Mouse (Mus musculus) neural tube, embryonic 15.5 days (tissue): ENCODE measurements around the gene Slain2. TPM values are rescaled to one million over a fixed set of nuclear protein-coding genes. Genes with fewer than 3 reads are reported as not detected.
"Not testable (repeated sequence)": the region's sequence is repeated elsewhere in the genome, so short reads cannot be mapped to it uniquely, and the experiment has no call there.

Experiments
- ATAC-seq: fragments of 200-750 bp; cut with Nextera tagmentation; 2 replicates; pipeline ENCODE4 v1.8.0; 2017; ENCODE audit warnings: mild to moderate bottlenecking, moderate TSS enrichment, moderate library complexity; ENCODE audit not compliant: low FRiP score
- H3K27ac ChIP-seq: fragments of 300-500 bp; sonication (generic); replicated peaks from 2 replicates; pipeline ENCODE4 v1.5.1; 2015; ENCODE audit warnings: mild to moderate bottlenecking, inconsistent platforms
- H3K27me3 ChIP-seq: fragments of 300-500 bp; sonication (generic); replicated peaks from 2 replicates; pipeline ENCODE4 v1.6.1; 2015; ENCODE audit warnings: inconsistent platforms
- H3K36me3 ChIP-seq: fragments of 300-500 bp; sonication (generic); 2 replicates; pipeline ENCODE4 v1.6.1; 2015; ENCODE audit warnings: inconsistent platforms
- H3K4me1 ChIP-seq: fragments of 300-500 bp; sonication (generic); 2 replicates; pipeline ENCODE4 v1.6.1; 2015; ENCODE audit warnings: inconsistent platforms
- H3K4me2 ChIP-seq: fragments of 300-500 bp; sonication (generic); 2 replicates; pipeline ENCODE4 v1.6.1; 2015; ENCODE audit warnings: inconsistent platforms, mild to moderate bottlenecking, moderate library complexity
- H3K4me3 ChIP-seq: fragments of 300-500 bp; sonication (generic); replicated peaks from 2 replicates; pipeline ENCODE4 v1.5.1; 2015; ENCODE audit warnings: mild to moderate bottlenecking, inconsistent platforms
- H3K9ac ChIP-seq: fragments of 300-500 bp; sonication (generic); replicated peaks from 2 replicates; pipeline ENCODE4 v1.6.1; 2015; ENCODE audit warnings: mild to moderate bottlenecking, inconsistent platforms
- H3K9me3 ChIP-seq: fragments of 300-500 bp; sonication (generic); replicated peaks from 2 replicates; pipeline ENCODE4 v1.6.1; 2016; ENCODE audit warnings: inconsistent platforms
- WGBS: fragments of 180-500 bp; shearing (Covaris S2); methylation state at CpG from one replicate; pipeline ENCODE4 v1.1.7; 2015; ENCODE audit warnings: mixed read lengths; 5-methylcytosine and 5-hydroxymethylcytosine counted together
- polyA plus RNA-seq: library from polyadenylated mRNA; unstranded; fragments of >200 nt; fragmentation: Nextera tagmentation; extraction: Ambion mirVana; gene quantifications from 2 replicates; pipeline ENCODE4 v1.2.1, GENCODE M21; 2015

Gene Slain2
- polyA plus RNA-seq, 1 experiment from 2014 or later, result 15.3 TPM

DNA sequence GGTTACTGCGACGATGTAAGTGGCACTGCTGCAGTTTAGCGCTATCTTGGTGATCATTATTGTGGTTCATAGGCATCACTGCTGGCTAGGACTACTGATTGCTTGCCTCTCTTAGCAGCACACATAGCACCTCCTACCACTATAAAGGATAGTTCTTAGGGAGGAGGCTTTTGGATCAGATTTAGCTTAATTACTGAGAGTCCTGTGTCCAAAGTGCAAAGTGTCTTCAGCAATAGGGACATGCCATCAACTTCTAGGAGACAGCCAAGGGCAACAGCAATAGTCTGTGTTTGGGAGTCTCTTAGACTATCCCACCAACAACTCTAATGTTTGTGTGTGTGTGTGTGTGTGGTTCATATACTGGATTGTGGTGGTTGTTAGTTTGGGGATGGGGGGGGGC is 8.7 kb downstream of the Slain2 start:
- peaks cover 3% of the 10 kb centered on the region; the same call in 1 of the 2 replicates for H3K4me1 ChIP-seq

DNA sequence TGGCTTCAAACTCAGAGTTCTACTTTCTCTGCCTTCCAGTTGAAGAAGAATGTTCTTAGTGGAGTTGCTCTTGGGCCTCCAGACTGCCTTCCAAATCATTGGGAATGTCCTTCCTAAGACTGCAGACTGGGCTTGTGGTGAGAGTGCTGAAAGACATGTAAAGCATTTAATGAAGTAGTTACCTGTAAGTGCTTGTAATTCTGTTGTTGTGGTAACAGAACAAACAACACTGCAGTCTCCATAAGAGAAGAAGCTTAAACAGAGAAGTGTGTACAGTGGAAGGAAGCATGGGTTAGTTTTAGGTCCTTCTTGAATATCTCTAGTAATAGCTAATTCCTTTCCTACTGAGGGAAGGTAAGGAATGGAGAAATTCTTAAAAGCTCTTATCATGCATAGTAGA is 13.0 kb downstream of the Slain2 start:
- H3K4me3 ChIP-seq, result no peak overlapping the region
- H3K4me2 ChIP-seq, result no peak overlapping the region
- no peaks in the 10 kb centered on the region for H3K9me3 ChIP-seq
- H3K36me3 ChIP-seq, result no peaks in the 10 kb centered on the region
- H3K9ac ChIP-seq, result no peak overlapping the region
- no peaks in the 10 kb centered on the region for H3K27me3 ChIP-seq
- no peaks in the 10 kb centered on the region for H3K4me1 ChIP-seq
- no peak overlapping the region for H3K27ac ChIP-seq
- no peak for ATAC-seq

More for the DNA sequence above, 8.7 kb downstream of the Slain2 start:
- no peak for ATAC-seq
- Histone ChIP-seq H3K9me3 (no peaks in the 10 kb centered on the region), H3K36me3 (no peaks in the 10 kb centered on the region), H3K27me3 (no peaks in the 10 kb centered on the region), H3K27ac (no peak overlapping the region), H3K9ac (no peak overlapping the region), H3K4me2 (no peak overlapping the region), H3K4me3 (no peak overlapping the region)
- 84% methylated on average over 3 of the region's 3 CpGs for WGBS

- Histone ChIP-seq H3K4me3 (no peak overlapping the region), H3K9me3 (no peaks in the 10 kb centered on the region)
- WGBS, result 95% methylated on average over 17 of the region's 17 CpGs
These were observed 19.0 kb downstream of the Slain2 start for GRCm38 (mm10) chr5:72933026-72933675.

DNA sequence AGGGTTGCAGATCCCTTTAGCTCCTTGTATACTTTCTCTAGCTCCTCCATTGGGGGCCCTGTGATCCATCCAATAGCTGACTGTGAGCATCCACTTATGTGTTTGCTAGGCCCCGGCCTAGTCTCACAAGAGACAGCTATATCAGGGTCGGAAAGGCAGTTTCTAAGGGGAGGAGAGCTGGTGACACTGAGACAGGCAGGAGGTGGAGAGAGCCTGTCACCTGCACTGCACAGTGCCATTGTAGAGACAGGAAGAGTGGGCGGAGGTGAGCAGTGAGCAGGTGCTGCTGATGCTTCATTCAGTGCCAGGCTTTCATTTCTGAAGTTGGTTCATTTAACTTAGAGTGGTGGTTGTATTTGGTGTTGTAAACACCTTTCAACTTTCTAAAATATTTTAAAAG is 24.3 kb downstream of the Slain2 start:
- 95% methylated on average over 3 of the region's 3 CpGs for WGBS
- H3K4me3 ChIP-seq, H3K4me2 ChIP-seq, H3K4me1 ChIP-seq, H3K27me3 ChIP-seq, H3K9ac ChIP-seq, H3K27ac ChIP-seq, H3K9me3 ChIP-seq, ATAC-seq, H3K36me3 ChIP-seq: not testable (repeated sequence)

More at GRCm38 (mm10) chr5:72933026-72933675, 19.0 kb downstream of the Slain2 start:
- Histone ChIP-seq H3K27me3 (no peaks in the 10 kb centered on the region), H3K4me2 (no peak overlapping the region), H3K27ac (no peak overlapping the region), H3K36me3 (no peaks in the 10 kb centered on the region), H3K9ac (no peak overlapping the region), H3K4me1 (no peaks in the 10 kb centered on the region)
- no peak for ATAC-seq

GRCm38 (mm10) chr5:72939311-72939710 is 25.2 kb downstream of the Slain2 start:
- Histone ChIP-seq H3K9ac (no peak overlapping the region), H3K4me3 (no peak overlapping the region), H3K36me3 (no peaks in the 10 kb centered on the region), H3K27ac (no peak overlapping the region), H3K4me2 (no peak overlapping the region), H3K27me3 (no peaks in the 10 kb centered on the region), H3K4me1 (no peaks in the 10 kb centered on the region), H3K9me3 (no peaks in the 10 kb centered on the region)
- WGBS, result 96% methylated on average over 2 of the region's 2 CpGs
- ATAC-seq, result no peak

DNA sequence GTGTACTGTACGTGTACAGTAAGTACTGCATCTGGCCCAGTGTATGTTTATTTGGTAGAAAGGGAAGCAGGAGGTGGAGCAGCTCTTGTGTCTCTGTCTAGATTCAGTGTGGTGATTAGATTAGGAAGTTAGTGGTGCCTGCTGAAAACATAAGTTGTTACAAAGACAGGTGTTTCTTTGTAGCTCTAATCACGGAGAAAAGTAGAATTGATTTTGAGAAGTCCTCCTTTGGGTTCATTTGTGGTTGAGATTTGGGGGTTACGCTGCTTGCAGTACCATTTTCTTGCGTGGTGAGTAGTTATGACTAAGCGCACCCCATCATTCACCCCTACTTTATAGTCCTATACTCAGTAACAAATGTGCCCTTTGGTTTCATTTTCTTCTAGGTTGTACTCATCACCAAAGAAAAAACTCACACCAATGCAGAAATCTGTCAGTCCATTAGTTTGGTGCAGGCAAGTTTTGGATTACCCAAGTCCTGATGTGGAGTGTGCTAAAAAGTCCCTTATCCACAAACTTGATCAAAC is 26.9 kb downstream of the Slain2 start:
- Histone ChIP-seq H3K27ac (no peak overlapping the region), H3K4me1 (no peaks in the 10 kb centered on the region), H3K27me3 (no peaks in the 10 kb centered on the region), H3K4me3 (no peak overlapping the region), H3K36me3 (no peaks in the 10 kb centered on the region), H3K4me2 (no peak overlapping the region), H3K9me3 (no peaks in the 10 kb centered on the region), H3K9ac (no peak overlapping the region)
- ATAC-seq, result no peak
- 94% methylated on average over 5 of the region's 5 CpGs for WGBS

DNA sequence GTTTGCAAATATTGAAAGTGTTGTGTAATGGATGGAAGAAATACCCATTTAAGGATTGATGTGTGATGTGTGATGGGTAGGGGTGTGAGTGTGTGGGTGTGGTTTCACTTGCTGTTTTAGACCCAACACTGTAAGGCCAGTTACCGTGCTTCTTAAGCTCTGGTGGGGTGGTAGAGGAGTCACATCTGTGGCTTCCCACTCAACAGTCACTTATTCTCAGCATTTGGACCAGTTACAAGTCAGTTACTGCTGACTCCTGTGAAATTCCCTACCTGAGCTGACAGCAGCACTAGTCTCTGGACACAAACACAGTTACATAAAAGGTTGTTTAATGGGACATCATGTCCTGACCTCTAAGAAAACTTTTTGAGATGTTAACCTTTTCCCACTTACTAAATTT is 34.0 kb downstream of the Slain2 start:
- Histone ChIP-seq H3K9ac (no peak overlapping the region), H3K27ac (no peak overlapping the region), H3K4me1 (no peaks in the 10 kb centered on the region), H3K9me3 (no peaks in the 10 kb centered on the region), H3K36me3 (no peaks in the 10 kb centered on the region; the same call in 1 of the 2 replicates), H3K27me3 (no peaks in the 10 kb centered on the region), H3K4me2 (no peak overlapping the region), H3K4me3 (no peak overlapping the region)
- ATAC-seq, result no peak
- WGBS, result 85% methylated on average over 1 of the region's 1 CpGs

- no peaks in the 10 kb centered on the region for H3K4me1 ChIP-seq
- H3K9me3 ChIP-seq, result no peaks in the 10 kb centered on the region
- no peaks in the 10 kb centered on the region; the same call in 1 of the 2 replicates for H3K36me3 ChIP-seq
- H3K9ac ChIP-seq, result no peak overlapping the region
- H3K27me3 ChIP-seq, result no peaks in the 10 kb centered on the region
- no peak overlapping the region for H3K4me2 ChIP-seq
- ATAC-seq, result no peak
- no peak overlapping the region for H3K27ac ChIP-seq
- WGBS, result 85% methylated on average over 2 of the region's 2 CpGs
- H3K4me3 ChIP-seq, result no peak overlapping the region
These were observed 36.1 kb downstream of the Slain2 start for GRCm38 (mm10) chr5:72950252-72950651.

- Histone ChIP-seq H3K4me2 (no peak overlapping the region), H3K4me1 (no peaks in the 10 kb centered on the region), H3K9ac (no peak overlapping the region), H3K9me3 (no peaks in the 10 kb centered on the region), H3K36me3 (peaks cover 7% of the 10 kb centered on the region), H3K27ac (no peak overlapping the region), H3K27me3 (no peaks in the 10 kb centered on the region), H3K4me3 (no peak overlapping the region)
- no peak for ATAC-seq
- WGBS, result 82% methylated on average over 3 of the region's 3 CpGs
These were observed 40.0 kb downstream of the Slain2 start for GRCm38 (mm10) chr5:72953996-72954604.

GRCm38 (mm10) chr5:72957281-72957680 is 43.2 kb downstream of the Slain2 start:
- WGBS, result 80% methylated on average over 17 of the region's 17 CpGs

GRCm38 (mm10) chr5:72960096-72960495 is 46.0 kb downstream of the Slain2 start:
- Histone ChIP-seq H3K4me3 (no peak overlapping the region), H3K27me3 (no peaks in the 10 kb centered on the region), H3K36me3 (peaks cover 12% of the 10 kb centered on the region), H3K27ac (no peak overlapping the region), H3K9me3 (no peaks in the 10 kb centered on the region), H3K4me2 (no peak overlapping the region), H3K9ac (no peak overlapping the region), H3K4me1 (no peaks in the 10 kb centered on the region)
- 80% methylated on average over 6 of the region's 6 CpGs for WGBS
- ATAC-seq, result no peak

More at GRCm38 (mm10) chr5:72957281-72957680, 43.2 kb downstream of the Slain2 start:
- Histone ChIP-seq H3K27ac (no peak overlapping the region), H3K9ac (no peak overlapping the region), H3K4me1 (no peaks in the 10 kb centered on the region), H3K36me3 (peaks cover 12% of the 10 kb centered on the region), H3K27me3 (no peaks in the 10 kb centered on the region), H3K9me3 (no peaks in the 10 kb centered on the region), H3K4me3 (no peak overlapping the region), H3K4me2 (no peak overlapping the region)
- ATAC-seq, result no peak

DNA sequence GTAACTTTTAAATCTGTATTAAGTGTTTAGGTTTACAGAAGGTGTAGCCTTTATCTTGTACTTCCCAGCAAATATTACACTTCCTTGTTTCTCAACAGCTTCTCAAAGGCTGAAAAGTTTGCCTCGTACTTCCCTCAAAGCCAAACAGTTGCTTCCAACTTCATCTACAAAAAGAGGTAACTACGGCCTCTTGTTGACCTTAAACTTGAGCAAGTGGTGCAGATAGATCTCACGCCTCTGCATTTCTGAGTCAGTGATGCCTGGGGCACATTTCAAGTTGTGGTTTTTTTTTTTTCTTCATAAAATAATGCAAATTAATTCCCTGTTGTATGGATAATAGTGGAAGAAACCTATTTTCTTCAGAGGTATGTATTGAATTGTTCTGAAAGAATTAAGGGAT is 51.6 kb downstream of the Slain2 start:
- 94% methylated on average over 3 of the region's 3 CpGs for WGBS
- peaks cover 12% of the 10 kb centered on the region; the same call in 1 of the 2 replicates for H3K36me3 ChIP-seq
- no peak overlapping the region for H3K27ac ChIP-seq
- H3K4me1 ChIP-seq, result no peaks in the 10 kb centered on the region
- no peak for ATAC-seq
- no peak overlapping the region for H3K4me2 ChIP-seq
- H3K4me3 ChIP-seq, result no peak overlapping the region
- no peaks in the 10 kb centered on the region for H3K9me3 ChIP-seq
- no peaks in the 10 kb centered on the region for H3K27me3 ChIP-seq
- H3K9ac ChIP-seq, result no peak overlapping the region
